Mouse (Mus musculus): ENCODE data around the gene Tmem138. TPM values are rescaled to one million over a fixed set of nuclear protein-coding genes. Genes with fewer than 3 reads are reported as not detected.

The Tmem138 gene
- polyA plus RNA-seq, 1 experiment, result 0.22 TPM

GRCm38 (mm10) chr19:10523483-10524080, 53.6 kb downstream of the Tmem138 start:
- peaks cover 51% of the 10 kb centered on the region for H3K36me3 ChIP-seq (ENCODE audit: control insufficient read depth)
- no peak for TF ChIP-seq TAL1 (IDR thresholded peaks at IDR 0.05; ENCODE audit: low read length)
- no peak for TF ChIP-seq GATA1 (IDR thresholded peaks at IDR 0.05; ENCODE audit: low read length)
- H3K9me3 ChIP-seq (ENCODE audit: control insufficient read depth, low read length), result no peaks in the 10 kb centered on the region
- no peaks in the 10 kb centered on the region for H3K27me3 ChIP-seq (ENCODE audit: control insufficient read depth)
- H3K4me1 ChIP-seq (ENCODE audit: control insufficient read depth), result peaks cover 59% of the 10 kb centered on the region
- peak overlapping the region; percentile 100 for H3K4me3 ChIP-seq (replicated peaks)

- peaks cover 49% of the 10 kb centered on the region for H3K36me3 ChIP-seq (ENCODE audit: control insufficient read depth)
- H3K4me1 ChIP-seq (ENCODE audit: control insufficient read depth), result peaks cover 49% of the 10 kb centered on the region
- H3K27me3 ChIP-seq (ENCODE audit: control insufficient read depth), result no peaks in the 10 kb centered on the region
- TF ChIP-seq GATA1 (IDR thresholded peaks at IDR 0.05; ENCODE audit: low read length) (no peak), TAL1 (IDR thresholded peaks at IDR 0.05; ENCODE audit: low read length) (no peak)
- H3K9me3 ChIP-seq (ENCODE audit: control insufficient read depth, low read length), result no peaks in the 10 kb centered on the region
- no peak overlapping the region for H3K4me3 ChIP-seq (replicated peaks)
Observed at GRCm38 (mm10) chr19:10521926-10522325, 55.2 kb downstream of the Tmem138 start.

Other genes starting within 250 kb of the Tmem138 start
- not detected in 2 replicates for gene Syt7, start 188.3 kb downstream of the Tmem138 start, polyA plus RNA-seq (2012)
- not detected in 2 replicates for gene Lrrc10b, start 119.9 kb downstream of the Tmem138 start, polyA plus RNA-seq (2012)
- gene Ppp1r32, start 94.4 kb downstream of the Tmem138 start, polyA plus RNA-seq (2012), result 0.16 and 0.30 TPM in 2 replicates
- 1.5 and 2.5 TPM in 2 replicates for gene Cpsf7, start 52.1 kb downstream of the Tmem138 start, polyA plus RNA-seq (2012)
- gene Sdhaf2, start 51.2 kb downstream of the Tmem138 start, polyA plus RNA-seq (2012), result 0.36 and 0.44 TPM in 2 replicates
- 0.13 and 0.14 TPM in 2 replicates for gene Tmem216, start 21.1 kb downstream of the Tmem138 start, polyA plus RNA-seq (2012)
- 0.30 and 0.42 TPM in 2 replicates for gene Cyb561a3, start 190 bp downstream of the Tmem138 start, polyA plus RNA-seq (2012)
- 2.3 and 2.8 TPM in 2 replicates for gene Ddb1, start 28.0 kb upstream of the Tmem138 start, polyA plus RNA-seq (2012)
- 0.31 and 0.64 TPM in 2 replicates for gene Tkfc, start 28.3 kb upstream of the Tmem138 start, polyA plus RNA-seq (2012)
- gene Vwce, start 56.9 kb upstream of the Tmem138 start, polyA plus RNA-seq (2012), result 0.11 and 0.12 TPM in 2 replicates
- not detected in 2 replicates for gene Pga5, start 100.7 kb upstream of the Tmem138 start, polyA plus RNA-seq (2012)
- gene Vps37c, start 111.4 kb upstream of the Tmem138 start, polyA plus RNA-seq (2012), result 2.4 and 3.2 TPM in 2 replicates
- gene Cd5, start 161.6 kb upstream of the Tmem138 start, polyA plus RNA-seq (2012), result not detected in 2 replicates